Comparison of ENCODE assay signal across 8 mouse cellular contexts in genomic region chr4:136179998-136180397, GRCm38 (mm10). TPM values are rescaled to one million over a fixed set of nuclear protein-coding genes. Genes with fewer than 3 reads are reported as not detected.
DNase-seq lines count a peak whose midpoint lies in the region; ATAC-seq lines count a peak whose summit lies in the region.

No protein-coding gene starts in this region.

- WGBS in intestine, embryonic 15.5 days: 14% methylated on average over 15 of the region's 15 CpGs
- 3% methylated on average over 15 of the region's 15 CpGs for whole genome bisulfite sequencing in midbrain, embryonic 10.5 days

- 0 out of 2 replicates have a peak overlapping the region, but pooled peaks have one; percentile 22 for H3K27ac ChIP-seq in intestine, embryonic 15.5 days
- peak overlapping the region; percentile 79 for H3K27ac ChIP-seq in midbrain, embryonic 10.5 days (replicated peaks)

- peaks cover 45% of the 10 kb centered on the region for H3K4me1 ChIP-seq in intestine, embryonic 15.5 days (replicated peaks)
- H3K4me1 ChIP-seq in midbrain, embryonic 10.5 days: peaks cover 62% of the 10 kb centered on the region

- no peak overlapping the region for H3K9ac ChIP-seq in intestine, embryonic 15.5 days

- intact Hi-C loops in left cerebral cortex, postnatal 4 days (cut with DNase I): no loop called here

- H3K4me2 ChIP-seq in intestine, embryonic 15.5 days (replicated peaks): peak overlapping the region; percentile 46

- peak overlapping the region; percentile 24 for H3K4me3 ChIP-seq in intestine, embryonic 15.5 days (replicated peaks)
- peak overlapping the region; percentile 47 for H3K4me3 ChIP-seq in midbrain, embryonic 10.5 days

- ATAC-seq in intestine, embryonic 15.5 days: 0 out of 2 replicates have a peak, but pooled peaks have one; percentile 11

- no peaks in the 10 kb centered on the region for H3K27me3 ChIP-seq in intestine, embryonic 15.5 days (replicated peaks)
- H3K27me3 ChIP-seq in midbrain, embryonic 10.5 days (ENCODE audit: low read depth, poor library complexity, severe bottlenecking): peaks cover 8% of the 10 kb centered on the region; the same call in 1 of the 2 replicates

- peak; percentile 93 for DNase-seq in adrenal gland, postnatal 10 days
- DNase-seq in embryo, embryonic 9.5 days (ENCODE audit: extremely low spot score): peak; percentile 90
- DNase-seq in gastrocnemius, postnatal 4 days (ENCODE audit: low spot score in 2 of 2): peak; percentile 76 to 87
- peak; percentile 87 for DNase-seq in left cerebral cortex, postnatal 4 days
- DNase-seq in midbrain, embryonic 10.5 days (ENCODE audit: low spot score): peak; percentile 89
- DNase-seq in right cerebral cortex, postnatal 4 days: peak; percentile 79
- DNase-seq in urinary bladder, postnatal 4 days (ENCODE audit: low spot score in 2 of 2): peak; percentile 75 to 90

- H3K36me3 ChIP-seq in intestine, embryonic 15.5 days: no peaks in the 10 kb centered on the region
- peaks cover 50% of the 10 kb centered on the region for H3K36me3 ChIP-seq in midbrain, embryonic 10.5 days

- no peaks in the 10 kb centered on the region for H3K9me3 ChIP-seq in intestine, embryonic 15.5 days
- H3K9me3 ChIP-seq in midbrain, embryonic 10.5 days (replicated peaks): no peaks in the 10 kb centered on the region

RNA-seq across cellular contexts. Expression of gene E2f2, which starts 7.8 kb away (rescaled TPM):
- total RNA-seq in adrenal gland, postnatal 10 days (2021): 10 to 100 TPM in 1 of 2 experiments, 1 to 10 TPM in 1; 7.9 to 14.8 TPM
- total RNA-seq in gastrocnemius, postnatal 4 days (2021): 10 to 100 TPM; 18.4 to 19.4 TPM
- 8.1 and 9.8 TPM in 2 replicates for polyA plus RNA-seq in intestine, embryonic 15.5 days (2015; fragmentation: Nextera tagmentation; extraction: Ambion mirVana)
- 1 to 10 TPM; 1.4 to 1.5 TPM for total RNA-seq in left cerebral cortex, postnatal 4 days (2021)
- 10.3 and 10.8 TPM in 2 replicates for polyA plus RNA-seq in midbrain, embryonic 10.5 days (2016; fragmentation: Nextera tagmentation; extraction: Ambion mirVana)

RNA-seq across cellular contexts. Expression of gene Asap3, which starts 26.2 kb away (rescaled TPM):
- 1 to 10 TPM; 5.0 to 7.9 TPM for total RNA-seq in adrenal gland, postnatal 10 days (2021)
- 10 to 100 TPM; 12.2 to 13.4 TPM for total RNA-seq in gastrocnemius, postnatal 4 days (2021)
- polyA plus RNA-seq in intestine, embryonic 15.5 days (2015; fragmentation: Nextera tagmentation; extraction: Ambion mirVana): 4.6 and 5.4 TPM in 2 replicates
- total RNA-seq in left cerebral cortex, postnatal 4 days (2021): 1 to 10 TPM; 4.2 to 4.9 TPM
- 6.0 and 7.1 TPM in 2 replicates for polyA plus RNA-seq in midbrain, embryonic 10.5 days (2016; fragmentation: Nextera tagmentation; extraction: Ambion mirVana)

RNA-seq across cellular contexts. Expression of gene Id3, which starts 36.7 kb away (rescaled TPM):
- total RNA-seq in adrenal gland, postnatal 10 days (2021): 100 to 1,000 TPM in 1 of 2 experiments, 10 to 100 TPM in 1; 97.2 to 110 TPM
- 10 to 100 TPM; 51.3 to 59.3 TPM for total RNA-seq in gastrocnemius, postnatal 4 days (2021)
- polyA plus RNA-seq in intestine, embryonic 15.5 days (2015; fragmentation: Nextera tagmentation; extraction: Ambion mirVana): 269 and 285 TPM in 2 replicates
- 10 to 100 TPM; 50.9 to 52.7 TPM for total RNA-seq in left cerebral cortex, postnatal 4 days (2021)
- polyA plus RNA-seq in midbrain, embryonic 10.5 days (2016; fragmentation: Nextera tagmentation; extraction: Ambion mirVana): 619 and 802 TPM in 2 replicates

Comparison
In these comparisons a context has a peak if more than half of its experiments do, and no peak if none do; other contexts are left out.
1. Peak in every context shown above with its lines: DNase-seq, ATAC-seq, H3K4me3 ChIP-seq and H3K27ac ChIP-seq.